Mouse (Mus musculus) T-helper 1 cell (primary cell): ENCODE data around the gene Thsd1.
"Not testable (repeated sequence)": the region's sequence is repeated elsewhere in the genome, so short reads cannot be mapped to it uniquely, and the experiment has no call there.

Experiments used
- in situ Hi-C: fragments of 300-600 bp; cut with MboI, MseI; formaldehyde crosslinking; loops from one replicate; pipeline ENCODE4 v1.15.1; 2025; ENCODE audit warnings: high pct_unique_total_duplicates

Gene Thsd1

GRCm38 (mm10) chr8:22262267-22262666 is 35.2 kb downstream of the Thsd1 start:
- in situ Hi-C loops, result loop anchor here (5.0 kb wide), 1 partner anchor 70 kb away; no protein-coding TSS in a partner anchor

- in situ Hi-C loops, result loop anchor here (5.0 kb wide), 1 partner anchor 68 kb away; no protein-coding TSS in a partner anchor
These were observed 37.2 kb downstream of the Thsd1 start for GRCm38 (mm10) chr8:22264292-22264691.

- in situ Hi-C loops, result loop anchor here (5.0 kb wide), 1 partner anchor 68 kb away; no protein-coding TSS in a partner anchor
These were observed 37.7 kb downstream of the Thsd1 start for GRCm38 (mm10) chr8:22264787-22265186.

- in situ Hi-C loops, result no loop called here
These were observed 38.1 kb downstream of the Thsd1 start for GRCm38 (mm10) chr8:22265194-22265593.

GRCm38 (mm10) chr8:22266809-22267208 is 39.7 kb downstream of the Thsd1 start:
- in situ Hi-C loops, result no loop called here

GRCm38 (mm10) chr8:22273142-22273541 is 46.0 kb downstream of the Thsd1 start:
- in situ Hi-C loops, result no loop called here

GRCm38 (mm10) chr8:22274641-22275040 is 47.5 kb downstream of the Thsd1 start:
- in situ Hi-C loops, result no loop called here

GRCm38 (mm10) chr8:22282999-22283491 is 55.9 kb downstream of the Thsd1 start, which contains the start of gene Tpte:
Gene Tpte (plus strand): TSS chr8:22283441.
- in situ Hi-C loops, result loop anchor here (5.0 to 10.0 kb wide), 2 partner anchors 34 to 1278 kb away; no protein-coding TSS in a partner anchor

GRCm38 (mm10) chr8:22302326-22302725 is 75.2 kb downstream of the Thsd1 start:
- in situ Hi-C loops, result no loop called here

GRCm38 (mm10) chr8:22302896-22303306 is 75.8 kb downstream of the Thsd1 start:
- in situ Hi-C loops, result no loop called here

- in situ Hi-C loops, result not testable (repeated sequence)
These were observed 76.9 kb downstream of the Thsd1 start for GRCm38 (mm10) chr8:22304045-22304444.

- in situ Hi-C loops, result no loop called here
These were observed 79.9 kb downstream of the Thsd1 start for GRCm38 (mm10) chr8:22306999-22307398.
